Mouse (Mus musculus) thymus, postnatal 25 days (tissue): ENCODE results near the gene Aldh3b1.

ENCODE experiments used
- DNase-seq: peaks from one replicate; pipeline ENCODE4 v3.0.0; 2022

Gene Aldh3b1

DNA sequence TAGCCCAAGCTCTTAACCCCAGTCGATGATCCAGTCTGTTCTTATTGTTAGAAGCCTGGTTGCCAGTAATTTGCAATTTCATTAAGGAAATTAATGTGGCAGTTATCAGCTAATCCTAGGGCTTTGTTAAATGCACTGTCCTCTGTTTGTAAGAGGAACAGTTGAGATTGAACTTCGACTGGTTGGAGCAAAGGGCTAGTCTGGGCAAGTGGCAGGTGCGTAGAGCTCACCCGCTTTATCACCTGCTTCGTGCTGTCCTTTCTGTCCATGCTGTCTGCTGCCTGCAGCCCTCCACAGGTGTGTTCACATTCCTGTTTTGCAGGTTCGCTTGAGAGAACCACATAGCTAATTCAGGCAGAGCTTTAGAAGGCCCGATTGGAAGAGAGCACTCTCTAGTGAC is 54.6 kb downstream of the Aldh3b1 start:
- no peak for DNase-seq

DNA sequence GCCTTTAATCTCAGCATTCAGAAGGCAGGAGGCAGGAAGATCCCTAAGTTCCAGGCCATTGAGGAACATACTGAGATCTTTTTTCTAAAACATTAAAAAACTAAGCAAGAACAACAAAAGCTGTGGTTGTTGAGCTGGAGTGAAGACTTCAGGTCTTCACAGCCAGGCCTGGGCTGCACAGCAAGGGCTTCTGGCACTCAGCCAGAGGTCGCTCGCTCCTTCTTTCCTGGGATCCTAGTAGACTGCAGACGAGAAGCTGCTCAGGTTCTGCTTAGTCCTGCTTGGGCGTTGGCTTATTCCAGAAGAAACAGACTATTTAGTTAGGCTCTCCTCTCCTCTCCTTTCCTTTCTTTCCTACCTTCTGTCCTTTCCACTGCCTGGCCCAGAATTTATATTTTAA is 57.2 kb downstream of the Aldh3b1 start:
- no peak for DNase-seq

DNA sequence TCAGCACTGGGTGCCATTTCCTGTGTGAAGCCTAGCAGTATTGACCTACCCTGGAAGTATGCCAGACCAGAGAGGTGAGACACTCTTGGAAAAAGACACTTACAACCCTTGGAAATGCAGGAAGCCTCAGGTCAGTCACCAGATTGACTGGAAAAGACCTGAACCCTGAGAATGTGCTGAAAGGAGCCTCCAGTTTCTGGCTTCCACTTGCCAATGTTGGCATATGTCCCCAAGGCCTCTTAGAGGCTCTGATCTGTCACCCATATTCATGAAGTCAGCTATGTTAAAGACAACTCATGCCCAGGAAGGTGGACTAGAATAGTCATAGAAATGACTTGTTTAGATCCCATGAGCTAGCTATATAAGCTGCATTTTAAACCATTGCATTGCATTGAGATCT is 58.1 kb downstream of the Aldh3b1 start:
- DNase-seq, result no peak

DNA sequence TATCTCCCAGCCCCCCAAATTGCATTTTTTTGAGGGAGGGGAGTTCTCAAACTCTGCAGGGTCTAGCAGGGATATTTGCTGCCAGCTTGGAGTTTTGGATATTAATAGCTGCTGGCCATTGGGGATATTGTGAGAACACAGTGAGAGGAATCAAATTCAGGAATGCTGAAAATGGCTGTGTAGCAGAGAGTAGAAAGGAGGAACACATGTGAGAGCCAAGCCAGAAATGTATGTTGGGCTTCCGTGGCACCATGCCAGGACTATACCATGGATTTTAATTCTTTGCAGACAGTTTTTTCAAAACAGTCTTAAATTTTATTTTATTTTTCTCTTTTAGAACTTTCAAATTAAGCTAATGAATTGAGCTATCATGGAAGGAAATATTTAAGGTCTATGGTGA is 61.3 kb downstream of the Aldh3b1 start:
- DNase-seq, result no peak

DNA sequence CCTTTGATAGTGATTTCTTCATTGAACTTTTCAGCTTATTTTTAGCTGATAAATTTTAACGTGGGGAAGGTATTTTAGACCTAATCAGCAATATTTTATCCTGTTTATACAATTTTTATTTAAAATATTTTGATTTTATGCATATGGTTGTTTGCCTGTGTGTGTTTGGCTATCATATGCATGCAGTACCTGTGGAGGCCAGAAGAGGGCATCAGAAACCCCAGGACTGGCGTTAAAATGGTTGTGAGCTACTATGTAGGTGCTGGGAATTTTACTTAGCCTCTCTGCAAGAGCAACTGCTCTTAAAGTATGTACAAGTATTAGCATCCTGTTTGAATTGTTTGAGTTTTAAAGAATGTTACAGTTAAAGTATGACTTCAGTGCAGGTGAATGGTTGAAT is 64.6 kb downstream of the Aldh3b1 start:
- DNase-seq, result no peak
